Mouse (Mus musculus): ENCODE results near the gene Fthl17f.

GRCm38 (mm10) chrX:9019481-9019880, 43.3 kb upstream of the Fthl17f start:
- no peak for TF ChIP-seq GATA1 (IDR thresholded peaks at IDR 0.05; ENCODE audit: low read length)
- TF ChIP-seq TAL1 (IDR thresholded peaks at IDR 0.05; ENCODE audit: low read length): no peak
